Mouse (Mus musculus): ENCODE data around the gene Crip2. TPM values are rescaled to one million over a fixed set of nuclear protein-coding genes. Genes with fewer than 3 reads are reported as not detected.

Gene Crip2
- polyA plus RNA-seq, 1 experiment from 2014 or later, result 369 TPM

DNA sequence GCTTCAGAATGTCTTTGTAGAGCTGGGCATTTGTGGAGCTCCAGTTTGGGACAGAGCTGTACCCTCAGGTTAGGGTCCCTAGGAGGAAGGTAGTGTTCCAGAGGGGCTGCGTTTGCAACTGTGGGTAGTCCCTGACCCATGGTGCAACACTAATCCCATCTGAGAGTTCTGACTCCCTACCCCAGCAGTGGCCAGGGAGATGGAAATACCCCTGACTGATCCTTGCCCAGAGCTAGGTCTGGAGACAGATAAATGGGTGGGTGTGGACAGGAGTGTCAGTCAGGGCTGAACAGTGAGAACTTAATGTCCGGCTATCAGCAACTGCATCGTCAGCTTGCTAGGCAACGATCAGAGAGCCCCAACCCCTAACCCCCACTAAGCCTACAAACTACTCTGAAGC lies 10.6 kb downstream of the Crip2 start:
- peaks cover 8% of the 10 kb centered on the region for H3K27me3 ChIP-seq (ENCODE audit: control insufficient read depth, insufficient read depth, low read depth, low read length)
- no peak overlapping the region for H3K4me3 ChIP-seq (ENCODE audit: low read depth, low read length)
- H3K9me3 ChIP-seq (replicated peaks; ENCODE audit: control insufficient read depth, low read length, poor library complexity, severe bottlenecking), result no peaks in the 10 kb centered on the region
- WGBS, result 82% methylated on average over 4 of the region's 4 CpGs
- ATAC-seq, result no peak
- peaks cover 10% of the 10 kb centered on the region for H3K4me1 ChIP-seq (ENCODE audit: control insufficient read depth, insufficient read depth, low read length)
- H3K36me3 ChIP-seq (ENCODE audit: control insufficient read depth, insufficient read depth, low read length), result no peaks in the 10 kb centered on the region
- H3K27ac ChIP-seq (ENCODE audit: low read length), result no peak overlapping the region
- no peak overlapping the region for H3K4me2 ChIP-seq (ENCODE audit: low read length)
- no peak overlapping the region for H3K9ac ChIP-seq (ENCODE audit: low read depth, low read length)

- 80% methylated on average over 8 of the region's 8 CpGs for WGBS
- Histone ChIP-seq H3K27ac (ENCODE audit: low read length) (no peak overlapping the region), H3K4me3 (ENCODE audit: low read depth, low read length) (no peak overlapping the region), H3K9ac (ENCODE audit: low read depth, low read length) (no peak overlapping the region), H3K4me2 (ENCODE audit: low read length) (no peak overlapping the region), H3K27me3 (ENCODE audit: control insufficient read depth, insufficient read depth, low read depth, low read length) (peaks cover 8% of the 10 kb centered on the region), H3K4me1 (ENCODE audit: control insufficient read depth, insufficient read depth, low read length) (peaks cover 10% of the 10 kb centered on the region), H3K36me3 (ENCODE audit: control insufficient read depth, insufficient read depth, low read length) (no peaks in the 10 kb centered on the region), H3K9me3 (replicated peaks; ENCODE audit: control insufficient read depth, low read length, poor library complexity, severe bottlenecking) (no peaks in the 10 kb centered on the region)
- no peak for ATAC-seq
Measured at GRCm38 (mm10) chr12:113151046-113151445, 11.0 kb downstream of the Crip2 start.

DNA sequence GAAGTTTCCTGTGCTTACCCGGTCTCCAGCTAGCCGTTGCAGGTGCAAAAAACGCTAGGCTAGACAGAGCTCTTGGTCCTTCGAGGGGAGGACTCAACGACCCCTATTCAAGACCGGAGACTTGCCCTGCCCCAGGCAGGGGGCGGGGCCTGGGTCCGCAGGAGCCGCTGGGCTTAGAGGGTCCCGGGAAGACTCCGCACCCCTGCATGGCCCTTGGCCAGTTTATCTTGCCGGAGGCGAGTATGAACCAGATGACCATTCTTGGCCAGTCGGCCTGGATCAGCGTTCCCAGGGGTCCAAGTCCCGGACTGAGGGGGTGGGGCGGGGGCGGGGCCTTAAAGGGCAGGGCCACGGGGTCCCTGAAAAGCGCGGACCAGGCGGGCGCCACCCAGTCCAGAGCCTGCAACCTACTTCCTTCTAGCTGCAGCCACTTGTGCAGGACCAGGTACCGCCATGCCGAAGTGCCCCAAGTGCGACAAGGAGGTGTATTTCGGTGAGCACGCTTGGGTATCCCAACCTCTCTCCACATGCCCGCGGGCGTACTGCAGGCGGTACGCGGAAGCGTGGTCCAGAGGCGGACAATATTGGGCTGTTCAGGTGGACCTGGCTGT lies 11.7 kb downstream of the Crip2 start:
- Histone ChIP-seq H3K4me3 (ENCODE audit: low read depth, low read length) (peak overlapping the region; percentile 28), H3K27ac (ENCODE audit: low read length) (no peak overlapping the region), H3K36me3 (ENCODE audit: control insufficient read depth, insufficient read depth, low read length) (no peaks in the 10 kb centered on the region), H3K9me3 (replicated peaks; ENCODE audit: control insufficient read depth, low read length, poor library complexity, severe bottlenecking) (no peaks in the 10 kb centered on the region), H3K9ac (ENCODE audit: low read depth, low read length) (0 out of 2 replicates have a peak overlapping the region, but pooled peaks have one; percentile 25), H3K4me2 (ENCODE audit: low read length) (peak overlapping the region; percentile 58), H3K27me3 (ENCODE audit: control insufficient read depth, insufficient read depth, low read depth, low read length) (peaks cover 8% of the 10 kb centered on the region), H3K4me1 (ENCODE audit: control insufficient read depth, insufficient read depth, low read length) (peaks cover 13% of the 10 kb centered on the region)
- 2% methylated on average over 36 of the region's 36 CpGs for WGBS
- ATAC-seq, result no peak

DNA sequence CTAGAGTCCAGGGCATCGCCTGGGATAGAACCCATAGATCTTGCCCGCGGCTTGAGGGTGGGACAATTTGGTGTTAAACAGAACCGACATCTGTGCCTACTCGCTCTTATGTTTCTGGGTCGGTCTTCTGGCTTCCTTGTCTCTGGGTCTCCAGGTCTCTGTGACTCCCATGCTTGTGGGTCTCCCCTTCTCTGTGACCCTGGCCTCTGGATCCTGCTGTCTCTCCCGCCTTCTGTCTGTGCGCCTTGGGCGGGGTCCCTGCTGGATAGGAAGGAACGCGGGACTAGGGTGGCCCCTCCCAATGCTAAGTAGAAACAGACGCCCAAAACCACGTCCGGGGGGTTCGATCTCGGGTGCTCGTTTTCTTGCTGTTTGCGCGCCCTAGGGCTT lies 12.2 kb downstream of the Crip2 start:
- Histone ChIP-seq H3K27ac (ENCODE audit: low read length) (no peak overlapping the region), H3K9me3 (replicated peaks; ENCODE audit: control insufficient read depth, low read length, poor library complexity, severe bottlenecking) (no peaks in the 10 kb centered on the region), H3K36me3 (ENCODE audit: control insufficient read depth, insufficient read depth, low read length) (no peaks in the 10 kb centered on the region), H3K27me3 (ENCODE audit: control insufficient read depth, insufficient read depth, low read depth, low read length) (peaks cover 8% of the 10 kb centered on the region), H3K4me3 (ENCODE audit: low read depth, low read length) (peak overlapping the region; percentile 28), H3K4me1 (ENCODE audit: control insufficient read depth, insufficient read depth, low read length) (peaks cover 18% of the 10 kb centered on the region), H3K4me2 (ENCODE audit: low read length) (peak overlapping the region; percentile 58), H3K9ac (ENCODE audit: low read depth, low read length) (0 out of 2 replicates have a peak overlapping the region, but pooled peaks have one; percentile 25)
- no peak for ATAC-seq
- WGBS, result 34% methylated on average over 19 of the region's 19 CpGs

- Histone ChIP-seq H3K9me3 (replicated peaks; ENCODE audit: control insufficient read depth, low read length, poor library complexity, severe bottlenecking) (no peaks in the 10 kb centered on the region), H3K27me3 (ENCODE audit: control insufficient read depth, insufficient read depth, low read depth, low read length) (peaks cover 8% of the 10 kb centered on the region), H3K9ac (ENCODE audit: low read depth, low read length) (no peak overlapping the region), H3K4me2 (ENCODE audit: low read length) (no peak overlapping the region), H3K27ac (ENCODE audit: low read length) (no peak overlapping the region), H3K4me3 (ENCODE audit: low read depth, low read length) (no peak overlapping the region), H3K4me1 (ENCODE audit: control insufficient read depth, insufficient read depth, low read length) (peaks cover 19% of the 10 kb centered on the region), H3K36me3 (ENCODE audit: control insufficient read depth, insufficient read depth, low read length) (no peaks in the 10 kb centered on the region)
- 81% methylated on average over 6 of the region's 6 CpGs for WGBS
- ATAC-seq, result no peak
Measured at GRCm38 (mm10) chr12:113152991-113153525, 13.0 kb downstream of the Crip2 start.

DNA sequence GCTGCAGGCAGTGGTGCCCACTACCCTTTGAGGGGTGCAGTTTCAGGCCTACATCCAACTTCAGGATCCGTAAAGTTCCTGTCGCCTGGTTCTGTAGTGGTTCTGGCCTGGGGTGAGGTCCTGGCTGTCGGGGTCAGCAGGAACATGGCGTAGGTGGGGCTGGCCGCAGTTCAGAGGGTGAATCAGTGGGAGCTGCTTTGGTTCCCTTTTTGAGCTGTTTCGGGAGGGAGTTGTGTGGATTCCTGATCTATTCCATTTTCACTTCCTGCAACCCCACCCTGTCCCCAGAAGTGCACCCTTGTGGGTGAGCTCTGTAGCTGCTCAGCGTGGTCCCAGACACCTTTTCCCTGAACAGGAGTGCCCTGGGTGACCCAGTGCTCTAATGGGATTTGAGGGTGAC lies 13.9 kb downstream of the Crip2 start:
- no peaks in the 10 kb centered on the region for H3K36me3 ChIP-seq (ENCODE audit: control insufficient read depth, insufficient read depth, low read length)
- peaks cover 8% of the 10 kb centered on the region for H3K27me3 ChIP-seq (ENCODE audit: control insufficient read depth, insufficient read depth, low read depth, low read length)
- 96% methylated on average over 7 of the region's 7 CpGs for WGBS
- no peak overlapping the region for H3K4me2 ChIP-seq (ENCODE audit: low read length)
- H3K4me3 ChIP-seq (ENCODE audit: low read depth, low read length), result no peak overlapping the region
- no peak overlapping the region for H3K27ac ChIP-seq (ENCODE audit: low read length)
- no peaks in the 10 kb centered on the region for H3K9me3 ChIP-seq (replicated peaks; ENCODE audit: control insufficient read depth, low read length, poor library complexity, severe bottlenecking)
- ATAC-seq, result no peak
- H3K9ac ChIP-seq (ENCODE audit: low read depth, low read length), result no peak overlapping the region
- peaks cover 19% of the 10 kb centered on the region for H3K4me1 ChIP-seq (ENCODE audit: control insufficient read depth, insufficient read depth, low read length)

GRCm38 (mm10) chr12:113154747-113155075 lies 14.7 kb downstream of the Crip2 start:
- WGBS, result 82% methylated on average over 6 of the region's 6 CpGs
- no peak for ATAC-seq

GRCm38 (mm10) chr12:113155076-113155771 lies 15.2 kb downstream of the Crip2 start:
- peak overlapping the region; percentile 73 for H3K4me2 ChIP-seq (ENCODE audit: low read length)
- peak overlapping the region; percentile 62 for H3K9ac ChIP-seq (ENCODE audit: low read depth, low read length)
- H3K36me3 ChIP-seq (ENCODE audit: control insufficient read depth, insufficient read depth, low read length), result no peaks in the 10 kb centered on the region
- no peaks in the 10 kb centered on the region for H3K9me3 ChIP-seq (replicated peaks; ENCODE audit: control insufficient read depth, low read length, poor library complexity, severe bottlenecking)
- 3% methylated on average over 32 of the region's 32 CpGs for WGBS
- H3K27ac ChIP-seq (ENCODE audit: low read length), result peak overlapping the region; percentile 48
- H3K4me3 ChIP-seq (ENCODE audit: low read depth, low read length), result peak overlapping the region; percentile 63
- peak; percentile 22 for ATAC-seq
- H3K27me3 ChIP-seq (ENCODE audit: control insufficient read depth, insufficient read depth, low read depth, low read length), result peaks cover 8% of the 10 kb centered on the region
- peaks cover 19% of the 10 kb centered on the region for H3K4me1 ChIP-seq (ENCODE audit: control insufficient read depth, insufficient read depth, low read length)

More at GRCm38 (mm10) chr12:113154747-113155075, 14.7 kb downstream of the Crip2 start:
- Histone ChIP-seq H3K4me1 (ENCODE audit: control insufficient read depth, insufficient read depth, low read length) (peaks cover 19% of the 10 kb centered on the region), H3K27me3 (ENCODE audit: control insufficient read depth, insufficient read depth, low read depth, low read length) (peaks cover 8% of the 10 kb centered on the region), H3K9me3 (replicated peaks; ENCODE audit: control insufficient read depth, low read length, poor library complexity, severe bottlenecking) (no peaks in the 10 kb centered on the region), H3K4me2 (ENCODE audit: low read length) (peak overlapping the region; percentile 73), H3K36me3 (ENCODE audit: control insufficient read depth, insufficient read depth, low read length) (no peaks in the 10 kb centered on the region), H3K27ac (ENCODE audit: low read length) (no peak overlapping the region), H3K9ac (ENCODE audit: low read depth, low read length) (peak overlapping the region; percentile 62), H3K4me3 (ENCODE audit: low read depth, low read length) (peak overlapping the region; percentile 63; the same call in 1 of the 2 replicates)

DNA sequence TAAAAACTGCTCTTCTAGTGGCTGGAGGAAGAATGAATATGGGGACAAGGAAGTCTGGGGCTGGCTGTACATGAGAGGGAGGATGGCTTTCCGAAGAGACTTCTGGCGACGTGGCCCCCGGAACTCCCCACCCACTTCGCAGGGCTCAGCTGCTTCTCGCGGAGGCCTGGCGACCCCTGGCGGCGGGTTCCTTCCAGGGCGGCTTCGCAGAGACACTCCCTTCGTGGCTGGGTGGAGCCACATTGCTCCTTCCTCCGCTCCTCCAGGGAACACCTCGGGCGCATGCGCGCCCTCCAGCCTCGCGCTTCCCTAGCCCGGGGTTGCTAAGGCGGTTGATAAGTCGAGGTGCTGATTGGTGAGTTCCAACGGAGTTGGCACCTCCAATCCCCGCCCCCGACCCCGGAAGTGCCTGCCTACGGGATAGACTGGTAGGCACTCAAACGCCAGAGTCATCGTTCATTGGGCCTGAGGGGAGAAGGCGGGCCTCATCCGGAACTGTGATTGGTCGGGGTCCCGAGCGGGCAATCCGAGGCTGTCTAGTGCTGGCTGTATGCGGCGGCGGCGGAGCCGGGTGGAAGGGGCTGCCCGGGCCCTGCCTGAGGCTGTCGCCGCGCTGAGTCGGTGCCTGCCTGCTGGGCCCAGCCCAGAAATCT lies 16.0 kb downstream of the Crip2 start, which contains the start of gene Tedc1:
TSS of gene Tedc1 (plus strand) at position 535 of the 653 bp plus-strand sequence.
- peaks cover 19% of the 10 kb centered on the region for H3K4me1 ChIP-seq (ENCODE audit: control insufficient read depth, insufficient read depth, low read length)

More for the DNA sequence above, 16.0 kb downstream of the Crip2 start, which contains the start of gene Tedc1:
- WGBS, result 0% methylated on average over 45 of the region's 46 CpGs
- ATAC-seq, result peak; percentile 96
- no peaks in the 10 kb centered on the region for H3K36me3 ChIP-seq (ENCODE audit: control insufficient read depth, insufficient read depth, low read length)
- H3K4me3 ChIP-seq (ENCODE audit: low read depth, low read length), result peak within 1 kb of the TSS; percentile 63
- H3K9me3 ChIP-seq (replicated peaks; ENCODE audit: control insufficient read depth, low read length, poor library complexity, severe bottlenecking), result no peaks in the 10 kb centered on the region
- H3K9ac ChIP-seq (ENCODE audit: low read depth, low read length), result peak within 1 kb of the TSS; percentile 62
- H3K27me3 ChIP-seq (ENCODE audit: control insufficient read depth, insufficient read depth, low read depth, low read length), result peaks cover 8% of the 10 kb centered on the region
- peak within 1 kb of the TSS; percentile 92 for H3K4me2 ChIP-seq (ENCODE audit: low read length)
- peak within 1 kb of the TSS; percentile 48 for H3K27ac ChIP-seq (ENCODE audit: low read length)
